Mouse (Mus musculus): ENCODE data around the gene Ppp1r37. TPM values are rescaled to one million over a fixed set of nuclear protein-coding genes. Genes with fewer than 3 reads are reported as not detected.

Gene Ppp1r37
- total RNA-seq, 2 experiments from 2014 or later, result 45.4 to 45.6 TPM

DNA sequence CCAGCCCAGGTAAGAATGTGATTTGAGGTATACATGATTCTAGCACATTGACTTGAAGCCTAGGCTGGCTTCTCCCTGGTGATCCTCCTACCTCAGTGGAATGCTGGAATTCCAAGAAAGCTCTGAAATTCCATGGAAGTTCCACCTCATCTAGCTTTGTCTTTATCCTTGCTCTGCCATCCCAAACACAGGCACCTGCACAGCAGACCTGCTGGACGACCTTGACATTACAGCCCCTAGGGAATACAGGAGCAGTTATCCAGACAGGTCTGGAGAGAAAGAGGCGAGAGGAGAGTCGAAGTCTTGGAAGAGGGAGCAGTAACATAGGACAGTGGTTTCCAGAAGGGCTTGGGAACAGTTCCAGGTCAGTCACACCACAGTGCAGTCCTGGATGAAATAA, 6.8 kb upstream of the Ppp1r37 start:
- no peak for DNase-seq

DNA sequence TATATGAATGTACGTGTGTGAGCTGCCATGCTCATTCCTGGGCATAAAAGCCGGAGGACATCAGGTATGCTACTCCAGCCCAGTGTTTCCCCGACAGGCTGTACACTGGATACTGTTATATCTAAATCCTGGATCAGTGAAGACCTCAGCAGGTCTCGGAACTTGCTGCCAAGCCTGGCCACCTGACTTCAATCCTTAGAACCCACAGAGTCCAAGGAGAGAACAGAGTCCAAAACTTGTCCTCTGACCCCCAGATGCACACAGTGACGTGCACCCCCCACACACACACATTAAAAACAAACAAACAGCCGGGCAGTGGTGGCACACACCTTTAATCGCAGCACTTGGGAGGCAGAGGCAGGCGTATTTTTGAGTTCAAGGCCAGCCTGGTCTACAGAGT, 4.5 kb upstream of the Ppp1r37 start:
- DNase-seq, result no peak

DNA sequence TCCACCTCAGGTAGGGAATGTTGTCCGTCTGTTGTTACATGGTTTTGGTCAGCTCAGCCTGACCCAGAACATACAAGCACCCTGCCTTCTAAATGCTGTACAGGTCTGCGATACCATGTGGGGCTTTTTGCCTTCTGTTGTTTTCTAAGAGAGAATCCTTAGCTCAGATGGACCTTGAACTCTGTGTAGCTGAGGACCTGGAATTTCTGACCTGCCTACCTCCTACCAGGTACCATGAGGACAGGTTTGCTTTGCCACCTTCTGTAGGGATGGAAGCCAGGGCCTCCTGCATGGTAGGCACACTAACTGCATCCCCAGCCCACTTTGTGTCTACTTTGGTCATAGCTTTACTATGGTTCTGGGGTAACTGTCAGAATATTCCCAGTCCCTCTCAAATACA, 2.9 kb upstream of the Ppp1r37 start:
- DNase-seq, result no peak

DNA sequence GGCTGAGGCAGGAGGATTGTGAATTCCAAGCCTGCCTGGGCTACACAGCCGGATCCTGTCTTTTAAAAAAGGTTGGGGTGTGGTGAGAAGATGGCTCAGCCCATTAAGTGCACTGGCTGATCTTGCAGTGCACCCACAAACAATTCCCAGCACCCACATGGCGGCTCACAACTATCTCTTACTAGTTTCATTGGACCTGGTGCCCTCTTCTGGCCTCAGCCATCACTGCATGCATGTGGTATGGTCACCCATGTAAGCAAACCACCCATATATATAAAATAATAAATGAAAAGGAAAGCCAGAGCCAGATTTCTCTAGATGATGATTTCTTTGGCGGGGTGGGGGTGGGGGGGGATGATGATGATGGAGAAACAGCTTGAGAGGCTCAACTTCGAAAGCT, 1.6 kb upstream of the Ppp1r37 start:
- no peak for DNase-seq

DNA sequence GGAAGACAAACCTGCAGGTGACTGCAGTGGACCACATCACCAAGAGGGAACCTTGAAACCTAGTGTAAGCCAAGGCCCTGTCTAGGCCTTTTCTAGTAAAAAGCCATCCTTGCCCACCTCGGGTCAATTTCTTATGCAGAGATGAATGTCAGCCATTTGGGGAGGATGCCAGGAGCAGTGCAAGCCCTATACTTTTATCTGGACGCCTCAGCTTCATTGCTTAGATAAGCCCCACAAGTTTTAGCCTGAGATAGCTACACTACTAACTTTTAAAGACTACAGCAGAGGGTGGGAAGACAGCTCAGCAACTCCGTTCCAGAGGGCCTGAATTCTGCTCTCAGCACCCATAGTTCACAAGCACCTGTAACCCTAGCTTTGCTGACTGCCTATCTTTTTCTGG, 1.0 kb upstream of the Ppp1r37 start:
- no peak for DNase-seq

DNA sequence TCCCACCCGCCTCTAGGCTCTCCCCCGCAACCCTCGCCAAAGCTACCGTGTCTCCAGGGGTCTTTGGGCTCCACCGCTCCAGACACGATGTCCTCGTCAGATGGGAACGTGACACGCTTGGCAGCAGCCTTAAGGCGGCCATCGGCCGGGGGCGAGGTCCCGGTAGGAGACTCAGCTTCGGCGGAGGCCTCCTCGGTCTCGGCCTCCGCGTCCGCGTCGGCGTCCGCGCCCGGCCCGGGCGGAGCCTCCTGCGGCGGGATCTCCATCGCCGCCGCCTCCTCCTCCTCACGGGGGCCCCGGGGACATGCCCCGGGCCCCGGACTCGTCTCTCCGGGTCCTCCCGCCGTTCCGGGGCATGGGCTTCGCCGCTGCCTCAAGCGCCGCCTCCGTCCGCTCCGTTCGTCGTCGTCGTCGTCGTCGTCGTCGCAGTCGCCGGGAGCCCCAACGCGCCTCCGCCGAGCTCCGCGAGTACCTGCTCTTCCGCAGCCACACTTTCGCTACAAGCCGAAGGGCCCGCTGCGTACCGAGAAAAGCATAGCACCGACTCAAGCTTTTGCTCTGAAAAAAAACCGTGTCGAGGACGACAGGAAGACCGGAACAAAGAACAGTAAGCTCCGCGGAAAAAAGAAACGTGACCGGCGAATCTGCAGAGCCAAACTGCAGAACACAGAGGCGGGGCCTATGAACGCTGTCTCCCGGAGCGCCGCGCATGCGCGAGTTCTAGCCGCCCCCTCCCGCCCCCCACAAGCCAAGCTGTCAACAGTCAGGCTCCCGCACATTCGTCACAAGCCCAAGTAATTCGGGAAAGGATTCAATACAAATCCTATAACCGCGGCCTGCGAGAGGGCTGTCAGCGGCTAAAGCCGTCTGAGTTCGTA, 872 bp downstream of the Ppp1r37 start:
- DNase-seq, result peak; percentile 93

DNA sequence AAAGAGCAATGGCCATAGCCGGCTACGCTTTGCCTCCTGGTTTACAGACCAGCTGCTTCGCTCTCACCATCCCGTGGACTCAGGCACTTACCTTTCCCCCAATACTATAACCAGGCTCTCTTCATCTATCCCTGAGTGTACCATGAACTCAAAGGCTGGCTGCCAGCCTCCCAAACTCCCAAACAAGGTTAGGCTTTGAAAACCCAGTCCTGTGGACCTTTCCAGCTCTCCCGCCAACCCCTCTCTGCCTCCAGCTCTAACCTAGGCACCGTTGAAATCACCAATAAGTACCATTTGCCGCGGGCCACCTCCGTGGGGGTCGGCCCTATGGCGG, 1.5 kb downstream of the Ppp1r37 start:
- no peak for DNase-seq

DNA sequence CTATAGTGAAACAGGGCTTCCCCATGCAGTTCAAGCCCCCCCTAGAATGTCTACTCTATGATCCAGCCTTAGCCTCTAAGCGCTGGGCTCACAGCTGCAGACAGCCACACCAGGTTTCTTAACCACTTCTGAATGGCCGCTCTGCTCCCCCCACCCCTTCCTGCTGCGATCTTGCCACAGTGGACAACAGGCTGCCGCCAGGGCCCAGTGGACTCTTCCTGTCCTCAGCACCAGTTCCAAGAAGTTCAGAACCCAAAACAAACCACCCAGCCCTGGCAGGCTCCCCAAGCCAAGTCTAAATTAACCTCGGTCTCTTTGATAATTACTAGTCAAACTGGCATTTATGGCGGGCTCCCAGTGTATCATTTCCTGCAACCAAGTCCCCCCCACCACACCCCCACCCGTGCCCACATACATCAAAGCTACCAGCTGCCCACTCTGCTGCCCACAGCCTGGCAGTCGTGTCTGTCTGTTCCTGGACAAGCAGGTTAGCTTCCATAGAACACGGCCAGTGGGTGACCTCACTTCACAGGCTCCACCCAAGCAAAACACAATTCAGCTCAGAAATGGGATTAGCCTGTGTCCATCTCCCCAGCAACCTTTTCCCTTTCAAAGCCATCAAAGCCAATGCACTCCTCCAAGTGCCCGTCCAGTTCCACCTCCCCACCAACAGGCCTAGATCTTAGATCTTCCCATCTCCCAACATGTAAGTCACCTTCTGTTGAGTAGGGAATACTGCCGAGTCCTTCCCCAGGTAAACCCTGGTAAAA, 2.2 kb downstream of the Ppp1r37 start:
- DNase-seq, result peak; percentile 29

DNA sequence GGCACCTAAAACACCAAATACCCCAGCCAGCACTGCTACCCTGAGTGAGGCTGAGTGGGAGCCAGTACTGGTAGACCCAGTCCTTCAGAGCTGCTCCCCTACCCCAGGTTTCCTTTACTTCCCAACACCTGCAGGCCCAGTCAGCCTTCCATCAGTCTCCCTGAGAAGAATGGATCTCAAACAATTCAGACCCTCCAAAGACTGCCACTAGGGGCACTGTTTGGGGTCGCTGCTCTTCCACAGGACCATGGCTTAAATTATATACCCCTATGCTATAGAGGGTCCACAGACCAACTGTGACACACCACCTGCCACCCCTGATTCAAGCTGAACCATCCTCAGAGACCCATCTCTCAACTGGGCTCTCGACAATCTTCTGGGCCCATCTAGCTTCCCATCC, 3.9 kb downstream of the Ppp1r37 start:
- DNase-seq, result no peak

DNA sequence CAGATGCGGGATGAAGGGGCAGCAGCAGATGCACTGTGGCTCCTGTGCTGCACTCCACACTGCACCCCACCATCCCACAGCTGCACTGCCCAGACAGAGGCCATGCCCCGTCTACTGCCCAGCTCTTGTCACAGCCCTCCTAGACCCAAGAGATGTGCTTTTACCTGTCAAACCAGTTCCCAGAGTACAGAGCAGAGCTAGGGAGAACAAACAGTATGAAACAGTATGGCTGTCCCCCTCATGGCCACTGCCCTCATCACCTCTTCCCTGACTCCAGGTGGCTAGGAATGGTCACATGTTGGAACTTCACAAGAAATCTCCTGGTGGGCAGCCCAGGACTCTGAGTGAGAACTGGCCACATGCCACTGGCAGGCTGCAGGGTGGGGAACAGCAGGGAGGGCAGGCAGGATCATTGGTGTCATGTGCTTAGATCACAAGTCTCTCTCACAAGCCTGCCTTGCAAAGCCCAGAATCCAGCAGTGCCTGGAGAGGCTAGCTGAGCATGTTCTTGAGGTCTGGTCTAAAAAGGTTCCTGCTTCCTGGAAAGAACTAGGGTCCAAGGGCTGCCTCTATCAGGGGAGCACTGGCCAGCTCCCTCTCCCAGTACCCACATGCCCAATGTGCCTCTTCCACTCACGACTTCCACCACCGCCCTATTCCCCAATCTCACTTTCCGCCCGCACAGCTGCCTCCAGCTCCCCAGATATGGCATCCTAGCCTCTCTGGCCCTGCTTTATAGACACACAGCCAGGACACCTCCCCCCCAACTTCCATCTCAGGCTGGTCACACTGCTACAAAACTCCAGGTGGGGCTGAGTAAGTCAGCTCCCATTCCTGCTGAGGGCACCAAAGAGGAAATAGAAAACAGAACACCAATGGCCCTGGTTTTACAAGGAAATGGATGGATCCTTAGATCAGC, 4.6 kb downstream of the Ppp1r37 start:
- DNase-seq, result peak; percentile 66

DNA sequence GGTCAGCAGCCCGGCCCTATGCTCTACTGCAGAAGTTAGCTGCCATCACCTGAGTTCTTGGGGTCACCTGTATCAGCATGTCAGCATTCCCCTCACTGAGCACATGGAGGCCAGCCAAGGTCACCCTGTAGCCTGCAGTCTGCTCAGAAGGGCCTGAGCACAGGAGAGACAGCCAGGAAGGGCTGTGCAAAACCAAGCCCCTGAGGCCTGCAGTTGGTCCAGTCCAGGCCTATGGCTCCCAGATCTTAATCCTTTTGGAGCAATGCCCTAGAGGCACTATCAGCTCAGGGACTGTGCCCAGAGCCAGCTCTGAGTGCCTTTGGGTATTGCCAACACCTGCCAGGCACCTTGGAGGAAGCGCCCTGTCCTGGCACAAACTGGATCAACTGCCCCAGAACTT, 5.8 kb downstream of the Ppp1r37 start:
- DNase-seq, result no peak

DNA sequence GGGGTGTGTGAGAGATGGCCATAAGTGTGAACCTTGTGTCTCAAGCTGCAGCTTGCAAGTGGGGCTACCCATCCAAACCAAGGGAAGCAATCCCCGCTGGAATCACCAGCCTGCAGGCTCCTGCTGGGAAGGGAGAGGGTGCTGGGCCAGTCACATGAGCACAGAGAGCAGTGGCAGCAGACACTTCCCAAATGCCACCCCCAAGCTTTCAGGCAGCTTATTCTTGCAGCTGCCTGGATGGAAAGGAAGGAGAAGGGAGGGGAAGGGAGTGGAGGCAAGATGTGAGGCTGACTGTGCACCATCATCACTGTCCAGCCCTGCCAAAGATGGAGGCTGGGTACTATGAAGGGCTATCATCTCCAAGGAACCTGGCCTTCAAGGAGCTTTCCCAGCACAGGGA, 8.7 kb downstream of the Ppp1r37 start:
- no peak for DNase-seq

DNA sequence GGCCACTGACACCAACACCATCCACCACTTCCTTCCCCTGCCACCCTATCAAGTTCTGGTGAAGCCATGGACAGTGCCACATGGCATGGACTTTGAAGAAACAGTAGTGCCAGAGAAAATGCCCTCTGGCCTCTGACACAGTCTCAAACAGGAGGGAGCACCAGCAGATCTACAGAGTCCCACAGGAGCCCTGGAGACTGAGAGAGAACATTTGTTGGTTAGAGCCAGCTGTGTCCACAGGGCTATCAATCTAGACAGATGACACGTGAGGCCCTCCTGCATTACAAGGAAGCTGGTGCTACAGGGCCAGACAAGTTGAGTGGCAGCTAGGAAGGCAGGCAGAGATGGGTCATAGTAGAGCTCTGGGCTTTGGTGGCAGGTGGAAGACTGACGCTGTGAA, 10.4 kb downstream of the Ppp1r37 start:
- DNase-seq, result no peak

DNA sequence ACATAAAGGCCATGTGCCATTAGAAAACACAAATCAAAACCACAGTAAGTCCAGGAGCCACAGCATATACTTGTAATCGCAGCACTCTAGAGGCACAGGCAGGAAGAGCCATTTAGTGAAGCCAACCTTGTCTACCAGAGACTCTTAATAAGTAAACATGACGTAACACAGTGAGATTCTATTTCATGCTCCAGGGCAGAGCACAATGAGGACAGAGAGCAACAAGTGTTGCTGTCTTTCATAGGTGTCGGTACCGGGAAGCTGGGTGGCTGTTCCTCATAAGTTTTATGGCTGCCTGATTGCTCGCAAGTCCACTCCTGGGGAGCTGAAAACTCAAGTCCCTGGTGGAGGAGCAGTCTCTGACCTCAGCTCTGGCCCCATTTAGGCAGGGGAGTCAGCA, 11.2 kb downstream of the Ppp1r37 start:
- DNase-seq, result no peak

DNA sequence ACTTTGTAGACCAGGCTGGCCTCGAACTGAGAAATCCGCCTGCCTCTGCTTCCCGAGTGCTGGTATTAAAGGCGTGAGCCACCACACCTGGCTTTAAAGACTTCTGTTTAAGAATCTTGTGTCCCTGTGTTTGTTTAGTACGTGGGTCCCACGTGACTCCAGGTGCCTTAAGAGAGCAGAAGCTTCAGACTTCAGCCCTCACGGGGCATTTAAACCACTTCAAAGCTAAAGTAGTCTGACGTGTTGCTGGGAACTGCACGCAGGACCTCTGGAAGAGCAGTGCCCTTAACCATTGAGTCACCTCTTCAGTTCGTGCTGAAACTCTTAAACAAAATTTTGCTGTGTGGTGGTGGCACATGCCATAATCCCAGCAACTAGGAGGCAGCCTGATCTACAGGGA, 13.5 kb downstream of the Ppp1r37 start:
- no peak for DNase-seq

DNA sequence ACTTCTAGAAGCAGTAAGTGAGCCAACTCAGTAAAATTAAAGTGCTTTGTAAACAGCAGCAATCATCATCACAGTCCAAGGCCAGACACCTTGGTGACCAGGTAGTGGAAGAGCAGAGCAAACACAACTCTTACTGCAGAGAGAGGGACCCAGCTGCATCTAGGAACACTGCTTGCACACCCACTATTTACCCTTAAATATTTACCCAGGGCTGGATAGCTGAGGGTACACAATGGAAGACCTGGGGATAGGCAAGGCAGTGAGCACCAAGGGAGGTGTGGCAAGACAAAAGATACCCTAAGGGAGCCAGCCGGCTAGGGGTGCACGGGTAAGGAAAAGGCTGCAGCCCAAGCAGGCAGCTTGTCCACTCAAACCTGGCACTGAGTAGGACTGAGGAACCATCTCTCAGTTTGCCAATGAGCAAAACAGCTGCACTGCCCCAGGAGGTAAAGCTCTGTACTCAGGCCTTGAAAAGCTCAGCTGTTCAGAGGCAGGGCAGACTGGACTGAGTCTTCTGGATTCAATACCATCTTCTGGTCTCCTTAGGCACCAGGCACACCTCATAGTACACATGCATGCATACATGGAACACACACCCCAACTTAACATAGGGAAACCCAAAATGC, 15.4 kb downstream of the Ppp1r37 start:
- DNase-seq, result no peak

DNA sequence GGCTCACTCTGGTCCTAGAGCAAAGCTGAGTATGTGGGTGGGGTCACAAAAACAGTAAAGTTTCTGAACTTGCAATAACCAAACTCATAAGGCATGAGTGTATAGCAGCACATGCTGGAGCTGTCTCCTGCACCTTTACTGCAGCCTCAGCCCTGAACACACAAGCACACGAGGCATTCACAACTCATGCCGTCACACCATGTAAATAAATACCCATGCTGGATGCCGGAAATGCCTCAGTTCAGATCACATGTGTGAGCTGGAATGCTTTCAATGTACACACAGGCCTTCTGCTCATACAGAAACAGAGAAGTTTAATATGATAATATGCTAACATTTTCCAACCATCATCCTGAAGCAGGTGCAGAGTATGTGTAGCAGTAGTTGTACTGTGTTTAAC, 16.9 kb downstream of the Ppp1r37 start:
- DNase-seq, result no peak

DNA sequence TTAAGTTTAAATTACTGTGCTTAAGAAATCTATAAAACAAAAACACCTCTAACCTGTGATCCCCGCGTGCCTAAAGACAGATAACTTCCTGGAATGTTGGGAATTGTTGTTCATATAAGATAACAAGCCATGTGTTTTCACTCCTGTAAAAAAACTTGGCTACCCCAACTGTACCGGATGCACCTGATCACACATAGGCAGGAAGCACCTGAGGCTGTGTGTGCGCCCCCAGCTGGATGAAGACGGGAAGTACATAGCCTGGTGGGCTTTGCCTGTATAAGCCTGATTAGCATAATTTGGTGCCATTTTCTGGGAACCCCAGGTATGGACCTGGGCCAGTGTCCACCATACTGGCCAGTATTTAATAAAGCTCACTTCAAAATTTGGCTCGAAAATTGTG, 19.3 kb downstream of the Ppp1r37 start:
- DNase-seq, result peak; percentile 56

DNA sequence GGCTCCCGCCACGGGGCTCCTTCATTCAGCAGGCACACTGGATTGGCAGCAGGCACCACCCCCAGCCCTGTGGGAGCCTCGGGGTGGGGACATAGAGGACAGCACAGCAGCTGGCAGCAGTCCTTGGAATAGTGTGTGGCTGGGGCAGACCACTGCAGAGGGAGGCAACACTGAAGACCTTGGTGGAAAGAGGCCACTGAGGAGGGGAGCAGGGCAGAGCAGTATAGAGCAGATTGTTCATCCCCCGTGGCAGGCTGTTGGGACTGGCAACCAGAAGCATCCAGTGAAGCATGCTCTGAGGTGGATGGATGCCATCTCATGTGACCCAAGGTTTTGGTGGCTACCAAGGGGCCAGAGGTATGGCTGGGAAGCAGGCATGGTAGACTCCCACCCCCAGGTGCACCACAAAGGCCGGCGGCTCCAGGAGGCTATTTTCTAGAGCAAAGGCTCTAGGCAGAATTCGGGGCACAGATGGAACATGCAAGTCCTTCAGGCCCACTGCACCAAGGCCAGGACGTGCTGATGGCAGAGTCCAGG, 20.7 kb downstream of the Ppp1r37 start:
- DNase-seq, result peak; percentile 65

DNA sequence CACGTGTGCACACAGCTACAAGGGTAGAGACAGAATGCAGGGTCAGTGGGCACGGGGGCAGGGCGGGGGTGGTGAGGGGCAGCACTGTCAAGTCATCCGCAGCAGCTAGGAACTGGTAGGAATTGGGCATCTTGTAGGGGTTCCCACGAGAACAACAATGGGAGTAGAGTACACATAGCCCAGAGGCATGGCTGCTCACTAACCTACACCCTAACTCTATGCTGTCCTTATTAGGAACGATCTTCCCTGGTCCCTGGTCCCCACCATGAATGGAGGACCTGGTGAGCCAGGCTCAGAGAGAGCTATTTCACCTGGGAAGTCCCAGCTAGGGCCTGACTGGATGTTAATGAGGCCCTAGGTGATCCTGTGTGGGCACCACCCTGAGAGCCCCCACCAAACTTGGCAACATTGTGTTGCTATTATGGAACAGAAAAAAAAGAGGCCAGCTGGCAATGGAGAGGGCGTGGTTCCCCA, 21.2 kb downstream of the Ppp1r37 start:
- DNase-seq, result no peak

DNA sequence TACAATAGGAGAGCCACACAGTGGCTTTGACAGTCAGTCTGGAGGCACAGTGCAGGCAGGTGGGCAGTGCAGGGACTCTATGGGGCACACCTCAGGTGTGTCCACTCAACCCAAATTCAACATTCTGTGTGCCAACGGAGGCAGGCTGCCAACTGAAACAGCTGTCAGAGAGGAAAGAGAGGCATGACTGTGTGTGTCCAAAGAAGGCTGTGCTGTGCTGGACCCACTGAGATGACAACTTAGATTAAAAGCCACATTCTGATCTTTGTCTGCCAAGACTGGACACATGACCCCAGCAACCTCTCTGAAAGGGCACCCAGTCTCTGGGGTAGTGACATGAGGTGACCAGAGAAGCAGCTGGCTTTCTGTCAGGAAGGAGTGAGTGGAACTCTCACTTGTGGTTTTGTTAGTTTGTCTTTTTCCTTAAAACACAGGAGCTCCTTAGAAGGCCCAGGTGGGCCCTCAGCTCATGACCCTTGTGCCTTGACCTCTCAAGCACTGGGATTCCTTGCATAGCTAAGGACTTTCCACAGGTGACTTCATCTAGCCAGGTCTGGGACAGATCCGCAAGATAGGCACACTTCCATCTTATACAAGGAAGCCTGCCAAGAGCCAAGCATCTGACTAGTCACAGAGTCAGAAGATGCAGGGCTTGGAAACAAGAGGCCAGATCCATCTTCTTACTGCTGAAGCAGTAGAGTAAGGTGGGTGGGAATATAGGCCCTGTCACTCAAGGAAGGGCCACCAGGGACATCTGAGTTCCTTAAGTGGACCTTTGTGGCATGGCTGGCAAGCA, 21.9 kb downstream of the Ppp1r37 start:
- no peak for DNase-seq
